Mouse (Mus musculus): Measurements from ENCODE around the gene Fdxacb1.

Fdxacb1 gene

DNA sequence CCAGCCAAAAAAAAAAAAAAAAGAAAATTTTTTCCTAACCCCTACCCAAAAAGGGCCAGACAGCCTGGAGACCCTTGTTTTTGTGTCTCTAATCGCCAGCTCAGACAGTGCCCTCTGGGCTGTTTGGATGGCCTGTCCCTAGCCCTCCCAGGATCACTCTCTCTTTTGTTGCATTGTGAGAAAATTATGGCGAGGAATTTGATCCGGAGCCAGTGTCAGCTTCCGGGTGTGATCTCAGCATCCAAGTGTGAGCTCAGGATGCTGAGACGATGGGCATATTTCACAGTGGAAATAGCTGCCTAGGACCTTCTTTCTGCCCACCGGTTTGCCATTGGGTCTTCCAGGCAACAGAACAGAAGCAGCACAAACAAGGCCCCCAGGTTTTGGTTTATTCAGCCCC, 17.3 kb upstream of the Fdxacb1 start:
- DNase-seq (ENCODE audit: low read depth, low spot score) = no peak

- DNase-seq (ENCODE audit: low read depth, low spot score) = no peak
Measured at GRCm38 (mm10) chr9:50751323-50751722, 16.7 kb upstream of the Fdxacb1 start, which contains the start of gene Cryab. Cryab (plus strand) TSS chr9:50751325.

- no peak for DNase-seq (ENCODE audit: low read depth, low spot score)
Measured at GRCm38 (mm10) chr9:50752054-50752602, 15.9 kb upstream of the Fdxacb1 start, which contains the start of gene Hspb2. Hspb2 (minus strand) TSS chr9:50752354.

DNA sequence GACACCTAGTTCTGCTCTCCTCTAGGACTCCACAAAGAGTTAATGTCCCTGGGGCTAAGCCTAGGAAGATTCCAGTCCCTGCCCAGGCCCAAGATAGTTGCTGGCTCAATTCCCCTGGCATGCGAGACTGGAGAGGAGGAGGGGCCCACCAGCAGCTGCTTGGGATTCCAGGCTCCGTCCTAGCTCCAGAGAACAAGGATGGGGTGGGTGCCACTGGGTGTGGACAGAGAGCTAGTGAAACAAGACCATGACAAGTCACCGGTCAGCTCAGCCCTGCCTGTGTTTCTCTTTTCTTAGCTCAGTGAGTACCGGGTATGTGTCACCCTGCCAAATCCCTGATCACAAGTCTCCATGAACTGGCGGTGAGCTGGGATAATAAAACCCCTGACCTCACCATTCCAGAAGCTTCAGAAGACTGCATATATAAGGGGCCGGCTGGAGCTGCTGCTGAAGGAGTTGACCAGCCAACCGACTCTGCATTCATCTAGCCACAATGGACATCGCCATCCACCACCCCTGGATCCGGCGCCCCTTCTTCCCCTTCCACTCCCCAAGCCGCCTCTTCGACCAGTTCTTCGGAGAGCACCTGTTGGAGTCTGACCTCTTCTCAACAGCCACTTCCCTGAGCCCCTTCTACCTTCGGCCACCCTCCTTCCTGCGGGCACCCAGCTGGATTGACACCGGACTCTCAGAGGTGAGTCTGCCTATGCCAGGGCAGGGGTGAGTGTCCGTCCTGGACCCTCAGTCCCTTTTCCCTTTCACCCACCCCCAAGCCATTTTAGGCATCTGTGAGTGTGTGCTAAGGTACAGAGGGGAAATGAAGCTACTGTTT, 15.0 kb upstream of the Fdxacb1 start:
- DNase-seq (ENCODE audit: low read depth, low spot score) = no peak

- no peak for DNase-seq (ENCODE audit: low read depth, low spot score)
Measured at GRCm38 (mm10) chr9:50753947-50754346, 14.1 kb upstream of the Fdxacb1 start.

GRCm38 (mm10) chr9:50756711-50757110, 11.3 kb upstream of the Fdxacb1 start:
- DNase-seq (ENCODE audit: low read depth, low spot score) = no peak

- no peak for DNase-seq (ENCODE audit: low read depth, low spot score)
Measured at GRCm38 (mm10) chr9:50761520-50762243, 6.4 kb upstream of the Fdxacb1 start.

GRCm38 (mm10) chr9:50763331-50763730, 4.7 kb upstream of the Fdxacb1 start:
- DNase-seq (ENCODE audit: low read depth, low spot score) = no peak

GRCm38 (mm10) chr9:50767531-50768106, 417 bp upstream of the Fdxacb1 start:
- DNase-seq (ENCODE audit: low read depth, low spot score) = no peak

DNA sequence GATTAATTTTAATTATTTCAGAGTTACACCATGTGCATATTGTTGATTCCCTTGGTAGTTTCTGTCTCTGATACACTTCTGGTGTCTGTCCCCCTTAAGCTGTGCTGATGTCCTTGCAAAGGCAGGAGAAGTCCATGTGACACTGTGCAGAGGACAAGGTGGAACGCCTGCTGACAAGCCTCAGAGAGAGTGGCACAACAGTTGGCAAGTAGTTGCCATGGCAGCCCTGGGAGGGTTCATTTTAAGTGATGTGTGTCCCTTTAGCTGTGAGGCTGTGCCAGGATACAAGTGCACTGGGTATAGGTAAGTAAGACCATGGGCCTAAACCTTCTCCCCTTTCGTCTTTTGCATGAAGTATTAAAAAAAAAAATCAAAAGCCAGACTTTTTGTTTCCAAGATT, 2.0 kb downstream of the Fdxacb1 start:
- no peak for DNase-seq (ENCODE audit: low read depth, low spot score)

DNA sequence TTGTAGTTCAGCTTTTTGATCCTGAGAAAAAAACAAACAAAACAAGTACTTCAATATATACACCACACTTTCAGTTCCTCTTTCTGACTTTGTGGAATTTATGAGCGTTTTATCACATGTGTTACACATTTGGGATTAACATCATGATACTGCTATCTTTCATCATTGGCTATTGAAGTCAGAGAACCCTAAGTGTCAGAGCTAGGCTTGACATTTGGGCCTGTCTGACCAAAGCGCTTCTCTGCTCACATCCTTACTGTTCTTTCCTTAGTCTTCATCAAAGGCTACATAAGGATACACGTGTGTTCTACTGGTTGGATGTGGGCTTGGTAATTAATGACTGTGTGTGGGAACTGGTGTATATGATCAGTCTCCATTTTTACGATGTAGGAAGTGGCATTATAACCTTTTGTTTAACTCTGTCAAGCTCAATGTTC, 6.0 kb downstream of the Fdxacb1 start:
- DNase-seq (ENCODE audit: low read depth, low spot score) = no peak

GRCm38 (mm10) chr9:50774991-50775612, 7.1 kb downstream of the Fdxacb1 start, which contains the start of the genes Alg9 and 1110032A03Rik:
Alg9 (plus strand) TSS chr9:50775019.
1110032A03Rik (minus strand) TSS chr9:50775520.
- DNase-seq (ENCODE audit: low read depth, low spot score) = no peak

DNA sequence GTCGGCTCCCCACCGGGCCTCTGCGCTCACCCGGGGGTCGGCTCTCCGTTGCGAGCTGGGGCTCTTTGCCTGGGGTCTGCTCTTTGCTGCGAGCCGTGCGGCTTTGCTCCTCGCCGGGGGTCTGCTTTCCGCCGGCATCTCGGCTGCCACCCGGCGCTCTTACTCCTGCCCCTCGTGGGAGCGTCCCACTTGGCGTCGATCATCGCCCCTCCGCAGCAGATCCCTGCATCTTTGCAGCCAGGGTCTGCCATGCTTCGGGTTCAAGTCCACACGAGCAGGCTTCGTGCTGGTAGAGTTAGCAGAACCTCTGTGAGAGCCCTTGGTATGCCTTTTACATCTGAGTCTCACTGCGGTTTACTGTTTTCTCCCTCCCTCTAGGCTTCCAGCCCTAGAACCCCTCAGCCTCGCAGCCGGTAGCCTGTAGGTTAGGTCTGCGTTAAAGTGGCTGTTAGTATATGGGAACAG, 7.7 kb downstream of the Fdxacb1 start:
- no peak for DNase-seq (ENCODE audit: low read depth, low spot score)

GRCm38 (mm10) chr9:50776162-50776760, 8.2 kb downstream of the Fdxacb1 start:
- DNase-seq (ENCODE audit: low read depth, low spot score) = no peak

GRCm38 (mm10) chr9:50782155-50782554, 14.1 kb downstream of the Fdxacb1 start:
- DNase-seq (ENCODE audit: low read depth, low spot score) = no peak

- DNase-seq (ENCODE audit: low read depth, low spot score) = no peak
Measured at GRCm38 (mm10) chr9:50795266-50795665, 27.2 kb downstream of the Fdxacb1 start.

GRCm38 (mm10) chr9:50796776-50797175, 28.7 kb downstream of the Fdxacb1 start:
- no peak for DNase-seq (ENCODE audit: low read depth, low spot score)

DNA sequence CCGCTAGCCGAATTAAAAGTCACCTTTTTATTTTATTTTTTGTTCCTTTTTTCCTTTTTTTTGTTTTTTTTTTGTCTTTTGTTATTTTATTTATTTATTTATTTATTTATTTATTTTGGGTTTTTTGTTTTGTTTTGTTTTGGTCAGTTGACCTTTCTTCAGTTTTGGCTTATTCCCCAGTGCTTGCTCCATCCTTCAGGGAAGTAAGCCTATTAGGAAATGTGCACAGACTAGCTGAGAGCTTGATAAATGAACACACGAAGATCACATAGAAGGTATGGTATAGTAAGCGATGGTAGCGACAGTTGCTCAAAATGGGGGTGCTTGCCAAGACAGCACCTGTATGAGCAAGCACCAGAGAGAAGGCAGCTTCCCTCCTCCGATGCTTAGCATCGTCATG, 29.6 kb downstream of the Fdxacb1 start:
- no peak for DNase-seq (ENCODE audit: low read depth, low spot score)

GRCm38 (mm10) chr9:50798368-50798767, 30.3 kb downstream of the Fdxacb1 start:
- no peak for DNase-seq (ENCODE audit: low read depth, low spot score)

GRCm38 (mm10) chr9:50800985-50801384, 32.9 kb downstream of the Fdxacb1 start:
- no peak for DNase-seq (ENCODE audit: low read depth, low spot score)

Data from WW6 (cell line).